Mouse (Mus musculus) frontal cortex, postnatal 25 days (tissue): ENCODE data around the gene Mtcl1.
A peak's percentile ranks its signal among the peaks of the same experiment; 100 is the strongest.

Source experiments
- DNase-seq, 2 experiments: peaks; one replicate each; pipeline ENCODE4 v3.0.0; 2022; ENCODE audit warnings: low spot score in 2 of 2

Mtcl1 gene

GRCm38 (mm10) chr17:66364525-66365292 lies 84.8 kb downstream of the Mtcl1 start:
- no peak for DNase-seq

GRCm38 (mm10) chr17:66363852-66364524 lies 85.6 kb downstream of the Mtcl1 start:
- no peak for DNase-seq

GRCm38 (mm10) chr17:66362287-66363016 lies 87.1 kb downstream of the Mtcl1 start:
- no peak for DNase-seq

GRCm38 (mm10) chr17:66358026-66358978 lies 91.2 kb downstream of the Mtcl1 start:
- DNase-seq, result no peak

GRCm38 (mm10) chr17:66357171-66358025 lies 92.2 kb downstream of the Mtcl1 start:
- DNase-seq, result no peak

- DNase-seq, result no peak
Measured at GRCm38 (mm10) chr17:66353907-66354306, 95.6 kb downstream of the Mtcl1 start.

- no peak for DNase-seq
Measured at GRCm38 (mm10) chr17:66352847-66353643, 96.5 kb downstream of the Mtcl1 start.

GRCm38 (mm10) chr17:66352219-66352618 lies 97.3 kb downstream of the Mtcl1 start:
- DNase-seq, result no peak

GRCm38 (mm10) chr17:66350689-66351088 lies 98.9 kb downstream of the Mtcl1 start:
- no peak for DNase-seq

GRCm38 (mm10) chr17:66350127-66350526 lies 99.4 kb downstream of the Mtcl1 start:
- DNase-seq, result peak in 1 of 2 experiments; percentile 61

GRCm38 (mm10) chr17:66346378-66346777 lies 103.2 kb downstream of the Mtcl1 start:
- DNase-seq, result no peak

GRCm38 (mm10) chr17:66345680-66346079 lies 103.9 kb downstream of the Mtcl1 start:
- no peak for DNase-seq

GRCm38 (mm10) chr17:66342932-66343331 lies 106.6 kb downstream of the Mtcl1 start:
- no peak for DNase-seq

GRCm38 (mm10) chr17:66341670-66342069 lies 107.9 kb downstream of the Mtcl1 start:
- DNase-seq, result no peak

GRCm38 (mm10) chr17:66340798-66341197 lies 108.8 kb downstream of the Mtcl1 start:
- DNase-seq, result no peak

GRCm38 (mm10) chr17:66337929-66338328 lies 111.6 kb downstream of the Mtcl1 start:
- no peak for DNase-seq

- no peak for DNase-seq
Measured at GRCm38 (mm10) chr17:66335568-66335967, 114.0 kb downstream of the Mtcl1 start.

- DNase-seq, result no peak
Measured at GRCm38 (mm10) chr17:66334894-66335293, 114.7 kb downstream of the Mtcl1 start.

GRCm38 (mm10) chr17:66331207-66331606 lies 118.3 kb downstream of the Mtcl1 start:
- DNase-seq, result no peak
